Mouse (Mus musculus) limb, embryonic 12.5 days (tissue): ENCODE results near the gene Fbln1. TPM values are rescaled to one million over a fixed set of nuclear protein-coding genes. Genes with fewer than 3 reads are reported as not detected.

ENCODE experiments used
- ATAC-seq: fragments of 200-750 bp; cut with Nextera tagmentation; 2 replicates; pipeline ENCODE4 v1.8.0; 2017; ENCODE audit warnings: low read depth, moderate TSS enrichment; ENCODE audit not compliant: insufficient number of reproducible peaks, insufficient read depth, low FRiP score, low TSS enrichment
- H3K27ac ChIP-seq: fragments of 300-500 bp; sonication (generic); 2 replicates; pipeline ENCODE4 v1.5.1; 2016; ENCODE audit warnings: mild to moderate bottlenecking, moderate library complexity
- H3K27me3 ChIP-seq: fragments of 300-500 bp; sonication (generic); 2 replicates; pipeline ENCODE4 v1.6.1; 2016; ENCODE audit warnings: mild to moderate bottlenecking, moderate library complexity
- H3K36me3 ChIP-seq: fragments of 300-500 bp; sonication (generic); 2 replicates; pipeline ENCODE4 v1.6.1; 2016; ENCODE audit warnings: mild to moderate bottlenecking, moderate library complexity
- H3K4me1 ChIP-seq: fragments of 300-500 bp; sonication (generic); replicated peaks from 2 replicates; pipeline ENCODE4 v1.6.1; 2016
- H3K4me2 ChIP-seq: fragments of 300-500 bp; sonication (generic); 2 replicates; pipeline ENCODE4 v1.6.1; 2016; ENCODE audit warnings: mild to moderate bottlenecking, moderate library complexity
- H3K4me3 ChIP-seq: fragments of 300-500 bp; sonication (generic); replicated peaks from 2 replicates; pipeline ENCODE4 v1.5.1; 2016; ENCODE audit warnings: mild to moderate bottlenecking
- H3K9ac ChIP-seq: fragments of 300-500 bp; sonication (generic); replicated peaks from 2 replicates; pipeline ENCODE4 v1.6.1; 2016; ENCODE audit warnings: mild to moderate bottlenecking, moderate library complexity
- H3K9me3 ChIP-seq: fragments of 300-500 bp; sonication (generic); 2 replicates; pipeline ENCODE4 v1.6.1; 2016; ENCODE audit warnings: mild to moderate bottlenecking, moderate library complexity
- WGBS: fragments of 180-500 bp; shearing (Covaris S2); methylation state at CpG from one replicate; pipeline ENCODE4 v1.1.7; 2016; 5-methylcytosine and 5-hydroxymethylcytosine counted together
- polyA plus RNA-seq: library from polyadenylated mRNA; unstranded; fragments of >200 nt; fragmentation: Nextera tagmentation; extraction: Ambion mirVana; gene quantifications from 2 replicates; pipeline ENCODE4 v1.2.1, GENCODE M21; 2016

Gene Fbln1
- polyA plus RNA-seq, 1 experiment from 2014 or later, result 255 TPM

DNA sequence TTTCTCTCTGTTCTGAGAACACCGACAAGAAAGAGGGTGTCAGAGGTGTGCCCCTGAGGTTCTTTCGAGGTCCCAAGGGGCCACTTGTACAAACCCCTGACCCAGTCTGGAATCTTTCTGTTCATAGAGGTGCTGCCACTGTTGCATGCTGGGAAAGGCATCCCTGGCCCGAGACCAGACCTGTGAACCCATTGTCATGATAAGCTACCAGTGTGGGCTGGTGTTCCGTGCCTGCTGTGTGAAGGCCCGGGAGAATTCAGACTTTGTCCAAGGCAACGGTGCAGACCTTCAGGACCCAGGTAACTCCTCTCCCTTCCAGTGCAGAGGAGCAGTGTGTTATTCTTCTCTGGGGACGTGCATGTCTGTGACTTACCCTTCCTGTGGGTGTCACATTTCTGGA is 21.1 kb downstream of the Fbln1 start:
- Histone ChIP-seq H3K4me3 (no peak overlapping the region), H3K4me1 (0 out of 2 replicates have a peak, but pooled peaks cover 3% of the 10 kb centered on the region), H3K27ac (no peak overlapping the region), H3K4me2 (no peak overlapping the region), H3K27me3 (no peaks in the 10 kb centered on the region), H3K9ac (no peak overlapping the region), H3K9me3 (no peaks in the 10 kb centered on the region), H3K36me3 (peaks cover 99% of the 10 kb centered on the region)
- 72% methylated on average over 7 of the region's 7 CpGs for WGBS
- no peak for ATAC-seq

DNA sequence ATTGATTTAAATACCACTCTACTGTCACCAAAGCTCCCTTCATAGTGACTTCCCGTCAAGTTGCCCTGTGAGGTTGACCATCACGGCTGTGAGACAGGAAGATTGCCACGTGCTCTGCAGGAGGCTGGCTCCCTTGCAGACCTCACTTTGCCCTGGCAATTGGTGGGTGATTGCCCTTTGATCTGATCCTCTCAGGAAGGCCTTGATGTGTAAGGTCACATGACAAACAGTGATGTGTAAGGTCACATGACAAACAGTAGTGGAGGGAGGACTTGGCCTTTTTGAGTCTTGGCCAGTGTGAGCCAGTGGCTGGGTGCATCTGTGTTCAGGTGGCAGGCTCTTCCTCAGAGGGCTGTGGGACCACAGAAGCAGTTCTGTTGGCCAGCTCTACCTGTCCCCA is 22.8 kb downstream of the Fbln1 start:
- peaks cover 99% of the 10 kb centered on the region for H3K36me3 ChIP-seq
- no peaks in the 10 kb centered on the region for H3K27me3 ChIP-seq
- H3K9me3 ChIP-seq, result no peaks in the 10 kb centered on the region
- no peak for ATAC-seq
- no peak overlapping the region for H3K4me3 ChIP-seq
- no peak overlapping the region for H3K4me2 ChIP-seq
- no peaks in the 10 kb centered on the region for H3K4me1 ChIP-seq
- 50% methylated on average over 3 of the region's 3 CpGs for WGBS
- no peak overlapping the region for H3K27ac ChIP-seq
- no peak overlapping the region for H3K9ac ChIP-seq

DNA sequence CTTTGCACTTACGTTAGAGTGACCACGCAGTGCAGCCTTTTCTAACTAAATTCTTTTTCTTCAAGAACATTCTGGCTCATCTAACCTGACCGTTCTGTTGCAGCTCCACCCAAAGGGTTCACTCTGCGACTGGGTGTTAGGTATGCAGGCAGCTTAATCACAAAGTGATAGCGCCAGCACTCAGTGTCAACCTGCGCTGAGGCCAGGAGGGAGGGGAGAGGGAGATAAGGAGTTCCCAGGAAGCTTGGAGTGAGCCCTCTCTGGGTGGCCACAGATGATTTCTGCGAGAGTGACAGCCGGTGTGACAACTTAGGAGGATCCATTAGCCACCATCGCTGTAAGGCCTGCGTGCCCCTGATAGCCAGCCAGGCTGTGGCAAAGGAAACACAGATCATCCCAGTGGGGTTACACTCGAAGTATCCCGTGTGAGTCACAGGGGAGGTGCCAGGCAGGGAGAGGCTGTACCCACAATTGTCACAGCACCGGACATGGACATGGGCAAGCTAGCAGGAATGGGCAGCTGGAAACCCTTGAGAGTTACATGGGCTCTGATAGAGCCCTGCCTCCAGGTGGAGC is 24.3 kb downstream of the Fbln1 start:
- no peak overlapping the region for H3K4me3 ChIP-seq
- H3K27ac ChIP-seq, result no peak overlapping the region
- WGBS, result 92% methylated on average over 13 of the region's 13 CpGs
- H3K9ac ChIP-seq, result no peak overlapping the region; the same call in 1 of the 2 replicates
- H3K36me3 ChIP-seq, result peaks cover 97% of the 10 kb centered on the region
- no peak for ATAC-seq
- H3K4me1 ChIP-seq, result no peaks in the 10 kb centered on the region
- no peaks in the 10 kb centered on the region for H3K27me3 ChIP-seq
- H3K9me3 ChIP-seq, result no peaks in the 10 kb centered on the region
- no peak overlapping the region for H3K4me2 ChIP-seq

DNA sequence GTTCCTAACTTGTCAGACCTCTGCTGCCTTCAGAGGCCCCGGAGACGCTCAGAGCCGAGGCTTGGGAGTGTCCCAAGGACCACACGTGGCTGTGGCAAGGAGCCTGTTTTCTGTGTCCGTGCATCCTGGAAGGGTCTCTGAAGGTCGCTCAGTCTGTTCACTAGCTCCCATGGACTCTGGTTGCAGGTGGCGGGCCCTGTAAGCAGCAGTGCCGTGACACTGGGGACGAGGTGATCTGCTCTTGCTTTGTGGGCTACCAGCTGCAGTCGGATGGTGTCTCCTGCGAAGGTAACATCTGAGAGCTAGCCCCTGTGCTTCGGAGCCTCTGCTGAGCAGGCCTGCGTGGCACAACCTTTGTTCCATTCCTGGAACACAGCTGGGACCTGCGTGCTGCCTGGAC is 24.9 kb downstream of the Fbln1 start:
- Histone ChIP-seq H3K36me3 (peaks cover 98% of the 10 kb centered on the region), H3K4me1 (no peaks in the 10 kb centered on the region), H3K9me3 (no peaks in the 10 kb centered on the region), H3K9ac (no peak overlapping the region), H3K27me3 (no peaks in the 10 kb centered on the region), H3K4me3 (no peak overlapping the region), H3K4me2 (no peak overlapping the region), H3K27ac (no peak overlapping the region)
- ATAC-seq, result no peak
- WGBS, result 90% methylated on average over 14 of the region's 14 CpGs

DNA sequence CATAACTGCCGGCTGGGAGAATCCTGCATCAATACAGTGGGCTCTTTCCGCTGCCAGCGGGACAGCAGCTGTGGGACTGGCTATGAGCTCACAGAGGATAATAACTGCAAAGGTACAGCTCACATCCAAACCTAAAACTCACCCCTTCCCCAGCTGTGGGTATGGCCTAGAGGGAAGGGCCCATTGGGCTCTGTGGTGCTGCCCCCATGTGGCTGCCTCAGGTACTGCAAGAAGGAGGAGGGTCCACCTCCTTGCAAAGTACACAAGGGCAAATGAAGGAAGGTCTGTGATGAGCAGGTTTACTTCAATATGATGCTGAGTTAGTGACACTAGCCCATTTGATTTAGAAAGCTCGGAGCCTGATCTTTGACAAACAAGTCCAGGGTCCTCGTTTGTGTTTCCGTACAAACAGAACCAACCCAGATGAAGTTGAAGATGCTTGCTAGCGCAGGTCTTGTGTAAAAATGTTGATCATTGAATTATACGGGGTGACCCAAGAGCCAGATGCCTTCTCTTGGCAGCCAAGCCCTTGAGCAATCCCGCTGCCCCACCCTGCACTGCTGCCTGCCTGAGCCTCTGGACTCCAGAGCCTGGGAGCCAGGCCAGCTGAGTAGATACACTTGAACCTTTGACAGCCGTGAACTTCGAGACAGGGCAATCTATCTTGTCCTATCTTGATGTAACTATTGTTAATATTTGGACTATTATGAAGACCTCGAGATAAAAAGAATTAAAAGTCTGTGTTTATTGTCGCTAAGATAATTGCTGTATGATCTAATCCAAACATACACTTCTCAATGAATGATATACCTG is 25.9 kb downstream of the Fbln1 start:
- peaks cover 98% of the 10 kb centered on the region for H3K36me3 ChIP-seq
- 0 out of 2 replicates have a peak overlapping the region, but pooled peaks have one; percentile 35 for H3K27ac ChIP-seq
- no peak overlapping the region for H3K4me3 ChIP-seq
- no peak overlapping the region for H3K9ac ChIP-seq
- H3K27me3 ChIP-seq, result no peaks in the 10 kb centered on the region
- no peak for ATAC-seq
- H3K9me3 ChIP-seq, result no peaks in the 10 kb centered on the region
- H3K4me2 ChIP-seq, result no peak overlapping the region
- WGBS, result 84% methylated on average over 13 of the region's 13 CpGs
- no peaks in the 10 kb centered on the region for H3K4me1 ChIP-seq

DNA sequence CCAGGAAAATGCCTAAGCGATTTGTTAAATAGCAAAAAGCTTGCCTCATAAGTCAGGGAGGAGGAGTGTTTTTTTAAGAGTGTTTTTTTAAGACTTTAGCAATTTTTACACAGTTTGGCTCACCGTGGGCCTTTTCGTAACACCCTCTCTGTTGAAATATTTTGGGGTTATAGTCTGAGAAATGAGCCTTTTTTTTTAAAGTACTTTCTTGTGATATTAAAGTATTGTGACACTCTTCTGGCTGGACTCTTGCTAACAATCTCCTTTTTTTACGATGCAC is 26.4 kb downstream of the Fbln1 start:
- ATAC-seq, result no peak
- no peak overlapping the region for H3K4me2 ChIP-seq
- peaks cover 98% of the 10 kb centered on the region for H3K36me3 ChIP-seq
- no peaks in the 10 kb centered on the region for H3K27me3 ChIP-seq
- H3K27ac ChIP-seq, result no peak overlapping the region
- H3K9ac ChIP-seq, result no peak overlapping the region
- H3K4me1 ChIP-seq, result no peaks in the 10 kb centered on the region
- 89% methylated on average over 4 of the region's 4 CpGs for WGBS
- H3K9me3 ChIP-seq, result no peaks in the 10 kb centered on the region
- no peak overlapping the region for H3K4me3 ChIP-seq

DNA sequence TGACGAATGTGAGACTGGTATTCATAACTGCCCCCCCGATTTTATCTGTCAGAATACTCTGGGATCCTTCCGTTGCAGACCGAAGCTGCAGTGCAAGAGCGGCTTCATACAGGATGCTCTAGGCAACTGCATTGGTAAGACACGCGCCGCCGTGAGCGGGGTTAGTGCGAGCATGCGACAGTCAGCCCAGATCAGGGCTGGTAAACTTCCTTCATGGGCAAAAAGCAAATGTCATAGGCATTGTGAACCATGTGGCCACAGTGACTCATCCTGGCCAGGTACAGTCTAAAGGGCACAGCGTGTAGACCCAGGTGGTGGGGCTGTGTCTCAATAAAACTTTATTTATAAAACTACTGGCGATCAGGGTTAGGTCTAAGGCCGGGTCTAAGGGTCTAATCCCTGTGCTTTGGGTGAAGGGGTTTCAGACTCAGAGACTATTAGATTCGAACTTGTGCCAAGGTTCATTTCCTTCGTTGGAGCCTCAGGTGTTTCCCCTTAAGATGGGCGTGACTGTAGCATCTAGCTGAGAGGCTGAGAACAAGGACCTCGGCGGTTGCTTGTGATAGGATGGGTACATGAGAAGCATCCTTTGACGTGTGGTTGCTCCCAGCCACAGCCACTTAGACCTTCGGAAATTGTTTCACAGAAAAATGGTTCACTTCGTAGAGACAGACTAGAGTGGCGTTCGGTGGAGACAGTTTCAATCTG is 26.9 kb downstream of the Fbln1 start:
- 93% methylated on average over 25 of the region's 25 CpGs for WGBS
- H3K27ac ChIP-seq, result no peak overlapping the region
- no peaks in the 10 kb centered on the region for H3K4me1 ChIP-seq
- H3K9ac ChIP-seq, result no peak overlapping the region
- peaks cover 98% of the 10 kb centered on the region for H3K36me3 ChIP-seq
- no peak overlapping the region for H3K4me2 ChIP-seq
- no peaks in the 10 kb centered on the region for H3K9me3 ChIP-seq
- no peak overlapping the region for H3K4me3 ChIP-seq
- H3K27me3 ChIP-seq, result no peaks in the 10 kb centered on the region
- ATAC-seq, result no peak

DNA sequence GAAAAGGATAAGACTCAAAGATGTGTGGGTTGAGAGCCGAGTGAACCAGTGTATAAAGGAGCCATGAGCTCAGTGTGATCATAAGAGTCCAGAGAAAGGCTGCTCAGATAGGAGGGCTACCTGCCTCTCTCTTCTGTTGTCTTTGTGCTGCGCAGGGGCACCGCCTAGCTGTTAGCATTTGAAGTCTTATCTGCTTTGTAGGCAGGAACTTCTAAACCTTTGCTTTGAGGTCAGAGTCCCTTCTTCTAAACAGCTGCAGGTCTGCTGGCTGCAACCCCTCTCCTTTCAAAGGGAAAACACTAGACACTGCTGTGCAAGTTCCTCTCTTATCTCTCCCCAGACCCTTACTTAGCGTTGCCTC is 27.5 kb downstream of the Fbln1 start:
- peaks cover 98% of the 10 kb centered on the region for H3K36me3 ChIP-seq
- WGBS, result 85% methylated on average over 4 of the region's 4 CpGs
- ATAC-seq, result no peak
- H3K27ac ChIP-seq, result no peak overlapping the region
- H3K9me3 ChIP-seq, result no peaks in the 10 kb centered on the region
- H3K4me3 ChIP-seq, result no peak overlapping the region
- no peaks in the 10 kb centered on the region for H3K27me3 ChIP-seq
- H3K4me1 ChIP-seq, result no peaks in the 10 kb centered on the region
- no peak overlapping the region for H3K4me2 ChIP-seq
- H3K9ac ChIP-seq, result no peak overlapping the region

DNA sequence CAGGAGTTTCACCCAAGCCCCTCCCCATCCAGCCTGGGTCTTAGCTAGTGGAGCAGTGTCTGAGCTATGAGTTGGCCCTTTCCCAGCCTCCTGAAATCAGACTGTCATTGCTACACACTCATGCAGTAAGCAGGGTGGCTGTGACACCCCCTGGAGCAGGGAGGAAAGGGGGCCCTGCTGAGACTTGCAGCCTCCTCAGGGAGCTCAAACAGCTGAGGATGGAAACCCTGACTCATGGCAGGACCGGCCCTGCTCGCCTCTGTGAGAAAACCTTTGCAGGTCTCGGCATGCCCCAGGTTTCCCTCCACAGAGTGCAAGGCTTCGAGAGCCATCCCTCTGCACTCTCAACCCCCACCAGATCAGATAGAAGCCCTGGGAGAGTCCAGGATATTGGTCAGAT is 27.9 kb downstream of the Fbln1 start:
- H3K4me3 ChIP-seq, result no peak overlapping the region
- H3K36me3 ChIP-seq, result peaks cover 98% of the 10 kb centered on the region
- no peaks in the 10 kb centered on the region for H3K9me3 ChIP-seq
- H3K27me3 ChIP-seq, result no peaks in the 10 kb centered on the region
- WGBS, result 78% methylated on average over 4 of the region's 4 CpGs
- ATAC-seq, result no peak
- H3K9ac ChIP-seq, result no peak overlapping the region
- 0 out of 2 replicates have a peak overlapping the region, but pooled peaks have one; percentile 7 for H3K27ac ChIP-seq
- H3K4me1 ChIP-seq, result no peaks in the 10 kb centered on the region
- H3K4me2 ChIP-seq, result no peak overlapping the region

DNA sequence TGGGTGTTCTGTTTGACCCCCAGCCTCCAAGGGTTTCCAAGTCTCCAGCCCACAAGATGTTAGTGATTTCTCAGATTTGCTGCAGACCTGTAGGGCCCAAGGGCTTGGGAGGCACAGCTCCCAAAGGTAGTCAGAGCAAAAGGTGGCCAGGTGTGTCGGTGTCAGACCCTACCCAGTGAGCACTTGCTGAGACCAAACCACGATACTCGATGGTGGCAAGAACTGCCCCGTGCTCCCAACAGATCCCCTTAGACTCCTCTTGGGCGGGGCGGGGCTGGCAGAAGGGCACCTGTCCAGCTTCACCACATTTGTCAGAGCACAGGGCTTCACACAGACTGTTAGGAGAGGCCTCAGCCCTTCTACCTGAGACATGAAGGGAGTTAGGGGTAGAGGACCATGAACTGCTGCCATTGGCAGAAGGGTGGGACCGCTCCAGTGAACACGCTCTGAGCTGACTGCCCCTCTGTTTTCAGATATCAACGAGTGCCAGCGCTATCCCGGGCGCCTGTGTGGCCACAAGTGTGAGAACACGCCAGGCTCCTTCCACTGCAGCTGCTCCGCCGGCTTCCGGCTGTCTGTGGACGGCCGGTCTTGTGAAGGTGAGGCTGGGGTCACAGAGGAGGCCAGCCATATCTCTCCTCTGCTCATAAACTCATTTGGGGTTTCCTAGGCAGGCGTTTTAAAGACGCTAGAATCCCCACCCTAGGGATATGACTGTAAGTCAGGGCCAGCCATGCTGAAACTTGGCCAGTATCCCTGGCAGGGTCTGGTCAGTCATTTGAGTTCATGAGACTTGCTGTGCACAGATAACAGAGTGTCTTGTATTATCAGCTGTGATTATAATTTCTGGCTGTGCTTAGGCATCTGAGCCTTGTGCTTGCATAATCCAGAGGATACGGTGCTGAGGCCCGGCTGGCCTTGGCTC is 33.3 kb downstream of the Fbln1 start:
- no peaks in the 10 kb centered on the region for H3K27me3 ChIP-seq
- H3K9ac ChIP-seq, result no peak overlapping the region
- no peak overlapping the region for H3K4me3 ChIP-seq
- 94% methylated on average over 22 of the region's 22 CpGs for WGBS
- no peak overlapping the region for H3K27ac ChIP-seq
- H3K4me1 ChIP-seq, result no peaks in the 10 kb centered on the region
- no peak overlapping the region for H3K4me2 ChIP-seq
- no peak for ATAC-seq
- H3K9me3 ChIP-seq, result no peaks in the 10 kb centered on the region
- peaks cover 99% of the 10 kb centered on the region for H3K36me3 ChIP-seq

DNA sequence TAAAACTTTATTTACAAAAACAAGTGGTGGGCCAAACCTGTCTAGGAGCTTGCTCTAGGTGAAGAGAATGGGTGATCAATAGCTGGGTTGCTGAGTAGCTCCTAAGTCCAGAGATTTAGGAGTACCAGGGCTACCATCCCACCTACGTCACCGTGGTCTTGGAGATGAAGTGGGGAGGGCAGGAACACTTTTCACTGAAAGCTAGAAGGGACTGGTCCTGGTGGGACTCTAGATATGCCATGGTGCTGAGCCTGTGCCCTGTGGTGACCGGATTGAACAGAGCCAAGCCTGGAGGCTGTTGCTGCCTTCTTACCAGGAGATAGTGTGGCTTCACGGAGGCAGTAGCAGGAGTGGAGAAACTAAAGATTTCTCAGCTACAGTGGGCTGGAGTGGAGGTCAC is 34.3 kb downstream of the Fbln1 start:
- no peaks in the 10 kb centered on the region for H3K27me3 ChIP-seq
- no peak overlapping the region for H3K9ac ChIP-seq
- peaks cover 100% of the 10 kb centered on the region for H3K36me3 ChIP-seq
- no peaks in the 10 kb centered on the region for H3K4me1 ChIP-seq
- 96% methylated on average over 4 of the region's 4 CpGs for WGBS
- ATAC-seq, result no peak
- H3K4me3 ChIP-seq, result no peak overlapping the region
- H3K4me2 ChIP-seq, result no peak overlapping the region
- no peaks in the 10 kb centered on the region for H3K9me3 ChIP-seq
- H3K27ac ChIP-seq, result no peak overlapping the region
